Mouse (Mus musculus) CH12.LX (cell line): ENCODE results near the gene Pgp. TPM values are rescaled to one million over a fixed set of nuclear protein-coding genes. Genes with fewer than 3 reads are reported as not detected.

Experiments used
- DNase-seq: peaks from one replicate; pipeline ENCODE4 v3.0.0-alpha.2; 2013; ENCODE audit errors: extremely low read depth
- H3K27ac ChIP-seq: 2 replicates; pipeline ENCODE4 v1.5.1; 2012; ENCODE audit warnings: low read depth, mild to moderate bottlenecking, control low read depth, moderate library complexity; ENCODE audit not compliant: insufficient read depth
- H3K27me3 ChIP-seq: replicated peaks from 2 replicates; pipeline ENCODE3; 2012; ENCODE audit warnings: inconsistent platforms
- H3K36me3 ChIP-seq, 2 experiments: replicated peaks in 1 of 2; 2 replicates each; pipeline versions ENCODE3 to v1.6.1; 2012; ENCODE audit warnings: inconsistent platforms in 1 of 2, low read length in 1 of 2, mild to moderate bottlenecking in 1 of 2, mixed read lengths in 1 of 2, moderate library complexity in 1 of 2; ENCODE audit not compliant: control insufficient read depth in 1 of 2, insufficient read depth in 1 of 2
- H3K4me1 ChIP-seq, 2 experiments: 2 replicates each; pipeline ENCODE4 v1.6.1; 2012; ENCODE audit warnings: inconsistent platforms in 1 of 2, moderate library complexity in 1 of 2; ENCODE audit not compliant: insufficient read depth in 2 of 2, control insufficient read depth in 1 of 2
- H3K4me2 ChIP-seq: 2 replicates; pipeline ENCODE4 v1.6.1; 2012; ENCODE audit warnings: low read depth, mild to moderate bottlenecking, control low read depth; ENCODE audit not compliant: poor library complexity, insufficient read depth, severe bottlenecking
- H3K4me3 ChIP-seq, 3 experiments: fragments of 150-350 bp in 1 of 3; sonication (generic) in 1 of 3; replicated peaks in 1 of 3; 2 replicates each; pipeline versions ENCODE3 to v1.5.1; 2011 to 2012; ENCODE audit warnings: low read depth in 2 of 3, low read length in 2 of 3, mild to moderate bottlenecking in 2 of 3, moderate library complexity in 2 of 3, control low read depth in 1 of 3, improper control_type of control experiment in 1 of 3, inconsistent platforms in 1 of 3, mixed read lengths in 1 of 3; ENCODE audit not compliant: poor library complexity in 1 of 3
- H3K79me2 ChIP-seq: replicated peaks from 2 replicates; pipeline ENCODE4 v1.6.1; 2012; ENCODE audit warnings: mild to moderate bottlenecking, moderate library complexity; ENCODE audit not compliant: control insufficient read depth, poor library complexity, insufficient read depth, severe bottlenecking; ENCODE audit errors: extremely low read depth
- H3K9ac ChIP-seq: 2 replicates; pipeline ENCODE4 v1.6.1; 2012; ENCODE audit warnings: low read depth, mild to moderate bottlenecking, control low read depth, moderate library complexity; ENCODE audit not compliant: insufficient read depth
- H3K9me3 ChIP-seq: replicated peaks from 2 replicates; pipeline ENCODE3; 2012; ENCODE audit warnings: low read length, inconsistent platforms, mixed read lengths
- CHD1 ChIP-seq: IDR thresholded peaks from 2 replicates; pipeline ENCODE4 v1.6.1; 2012; ENCODE audit warnings: low read depth, low read length, improper control_type of control experiment, inconsistent platforms
- CHD2 ChIP-seq: IDR thresholded peaks from 2 replicates; pipeline ENCODE4 v1.6.1; 2011; ENCODE audit warnings: low read length, improper control_type of control experiment
- CTCF ChIP-seq, 2 experiments: IDR thresholded peaks in 1 of 2; conservative IDR thresholded peaks in 1 of 2; 2 replicates each; pipeline ENCODE4 v1.5.1; 2011 to 2012; ENCODE audit warnings: low read depth in 2 of 2, low read length in 2 of 2, improper control_type of control experiment in 1 of 2, inconsistent platforms in 1 of 2, mild to moderate bottlenecking in 1 of 2, moderate library complexity in 1 of 2
- E2F4 ChIP-seq: IDR thresholded peaks from 2 replicates; pipeline ENCODE4 v1.6.1; 2011; ENCODE audit warnings: low read depth, low read length, improper control_type of control experiment; ENCODE audit not compliant: insufficient replicate concordance
- ELF1 ChIP-seq: IDR thresholded peaks from 2 replicates; pipeline ENCODE4 v1.6.1; 2014; ENCODE audit warnings: low read depth, mild to moderate bottlenecking, inconsistent platforms, low read length, improper control_type of control experiment
- ETS1 ChIP-seq: conservative IDR thresholded peaks from 2 replicates; pipeline ENCODE4 v1.6.1; 2012; ENCODE audit warnings: low read depth, mild to moderate bottlenecking, inconsistent platforms, low read length, improper control_type of control experiment, moderate library complexity
- HCFC1 ChIP-seq: IDR thresholded peaks from 2 replicates; pipeline ENCODE4 v1.6.1; 2012; ENCODE audit warnings: low read depth, mild to moderate bottlenecking, inconsistent platforms, low read length, improper control_type of control experiment
- IRF4 ChIP-seq: IDR thresholded peaks from 2 replicates; pipeline ENCODE4 v1.6.1; 2014; ENCODE audit warnings: low read depth, mild to moderate bottlenecking, inconsistent platforms, low read length, improper control_type of control experiment
- JUND ChIP-seq: conservative IDR thresholded peaks from 2 replicates; pipeline ENCODE4 v1.6.1; 2011; ENCODE audit warnings: low read depth, low read length, improper control_type of control experiment
- KAT2A ChIP-seq: IDR thresholded peaks from 2 replicates; pipeline ENCODE4 v1.6.1; 2012; ENCODE audit warnings: low read length, improper control_type of control experiment, inconsistent platforms; ENCODE audit not compliant: insufficient replicate concordance
- MAFK ChIP-seq: IDR thresholded peaks from 2 replicates; pipeline ENCODE4 v1.6.1; 2011; ENCODE audit warnings: low read length, improper control_type of control experiment; ENCODE audit not compliant: insufficient replicate concordance
- MAZ ChIP-seq: IDR thresholded peaks from 2 replicates; pipeline ENCODE4 v1.6.1; 2012; ENCODE audit warnings: low read depth, mild to moderate bottlenecking, inconsistent platforms, low read length, improper control_type of control experiment, moderate library complexity
- MEF2A ChIP-seq: IDR thresholded peaks from 2 replicates; pipeline ENCODE4 v1.6.1; 2014; ENCODE audit warnings: low read depth, mild to moderate bottlenecking, inconsistent platforms, low read length, improper control_type of control experiment, borderline replicate concordance
- MXI1 ChIP-seq: IDR thresholded peaks from 2 replicates; pipeline ENCODE4 v1.6.1; 2011; ENCODE audit warnings: mild to moderate bottlenecking, low read depth, low read length, improper control_type of control experiment
- MYC ChIP-seq: IDR thresholded peaks from 2 replicates; pipeline ENCODE4 v1.6.1; 2011; ENCODE audit warnings: low read depth, mild to moderate bottlenecking, improper control_type of control experiment, low read length
- NRF1 ChIP-seq: IDR thresholded peaks from 2 replicates; pipeline ENCODE4 v1.6.1; 2014; ENCODE audit warnings: low read depth, mild to moderate bottlenecking, inconsistent platforms, low read length, improper control_type of control experiment, moderate library complexity
- PAX5 ChIP-seq: IDR thresholded peaks from 2 replicates; pipeline ENCODE4 v1.6.1; 2012; ENCODE audit warnings: low read length, inconsistent platforms, mixed read lengths
- POLR2A ChIP-seq: IDR thresholded peaks from 2 replicates; pipeline ENCODE4 v1.6.1; 2011; ENCODE audit warnings: low read depth, mild to moderate bottlenecking, improper control_type of control experiment, low read length
- RAD21 ChIP-seq: IDR thresholded peaks from 2 replicates; pipeline ENCODE4 v1.6.1; 2011; ENCODE audit warnings: low read depth, mild to moderate bottlenecking, low read length, improper control_type of control experiment, moderate library complexity
- RCOR1 ChIP-seq: conservative IDR thresholded peaks from 2 replicates; pipeline ENCODE4 v1.6.1; 2012; ENCODE audit warnings: low read depth, mild to moderate bottlenecking, inconsistent platforms, low read length, improper control_type of control experiment
- SIN3A ChIP-seq: IDR thresholded peaks from 2 replicates; pipeline ENCODE4 v1.6.1; 2012; ENCODE audit warnings: low read length, improper control_type of control experiment, inconsistent platforms
- TCF12 ChIP-seq: IDR thresholded peaks from 2 replicates; pipeline ENCODE4 v1.6.1; 2014; ENCODE audit warnings: low read depth, mild to moderate bottlenecking, inconsistent platforms, low read length, improper control_type of control experiment
- USF1 ChIP-seq: IDR thresholded peaks from 2 replicates; pipeline ENCODE4 v1.6.1; 2014; ENCODE audit warnings: low read depth, mild to moderate bottlenecking, inconsistent platforms, low read length, improper control_type of control experiment
- ZMIZ1 ChIP-seq: IDR thresholded peaks from 2 replicates; pipeline ENCODE4 v1.6.1; 2012; ENCODE audit warnings: low read depth, mild to moderate bottlenecking, inconsistent platforms, low read length, improper control_type of control experiment
- dilution Hi-C: fragments of 300-500 bp; cut with MboI; formaldehyde crosslinking; loops from 2 replicates; pipeline ENCODE4 v1.14.3; 2020; ENCODE audit warnings: low sequenced_read_pairs; ENCODE audit not compliant: extremely low pct_unique_long_range_greater_than_20kb, extremely low pct_ligation_motif_present
- in situ Hi-C: fragments of 300-500 bp; cut with MboI; formaldehyde crosslinking; loops from 3 replicates; pipeline ENCODE4 v1.14.3; 2019; ENCODE audit warnings: low sequenced_read_pairs, low pct_ligation_motif_present, low pct_unique_long_range_greater_than_20kb, mixed read lengths
- polyA plus RNA-seq: library from polyadenylated mRNA; unstranded; fragments of >175 nt; gene quantifications from 2 replicates; pipeline ENCODE4 v1.2.1, GENCODE M21; 2012; ENCODE audit warnings: low read depth; ENCODE audit not compliant: insufficient read length
- total RNA-seq, 2 experiments: library from RNA; depleted of rRNA; stranded (reverse); fragments of 300-350 nt in 1 of 2; fragments of >200 nt in 1 of 2; gene quantifications; 2 replicates each; pipeline ENCODE4 v1.2.3; 2012 to 2014

The Pgp gene
- total and polyA plus RNA-seq, 3 experiments, result 14.2 to 41.8 (median 41.6) TPM

GRCm38 (mm10) chr17:24475586-24475985 is 5.4 kb downstream of the Pgp start:
- Histone ChIP-seq H3K27me3 (no peaks in the 10 kb centered on the region), H3K4me1 (peaks cover 12 to 37% of the 10 kb centered on the region in 2 experiments; a peak in 3 of 4 replicates), H3K27ac (no peak overlapping the region), H3K79me2 (peaks cover 7% of the 10 kb centered on the region; the same call in 1 of the 2 replicates), H3K9ac (no peak overlapping the region), H3K4me3 (no peak overlapping the region), H3K4me2 (no peak overlapping the region), H3K9me3 (no peaks in the 10 kb centered on the region), H3K36me3 (peaks cover 39 to 62% of the 10 kb centered on the region in 2 experiments)
- in situ Hi-C loops (loop anchor here (5.0 kb wide), 1 partner anchor 57 kb away; the partner anchor contains the start of gene Rab26), dilution Hi-C loops (no loop called here)
- no peak for DNase-seq
- no peak for TF ChIP-seq CHD2
- TF ChIP-seq JUND, result no peak
- TF ChIP-seq SIN3A, result no peak
- no peak for TF ChIP-seq MXI1
- TF ChIP-seq CHD1, result no peak
- TF ChIP-seq RCOR1, result no peak
- no peak for TF ChIP-seq NRF1
- no peak for TF ChIP-seq E2F4
- TF ChIP-seq PAX5, result no peak
- TF ChIP-seq POLR2A, result no peak
- TF ChIP-seq IRF4, result no peak
- TF ChIP-seq MYC, result no peak

- peaks cover 12 to 38% of the 10 kb centered on the region in 2 experiments; a peak in 3 of 4 replicates for H3K4me1 ChIP-seq
- in situ Hi-C loops (loop anchor here (5.0 kb wide), 1 partner anchor 56 kb away; the partner anchor contains the start of gene Rab26), dilution Hi-C loops (no loop called here)
- no peak overlapping the region for H3K4me3 ChIP-seq
- no peak overlapping the region for H3K4me2 ChIP-seq
- H3K9ac ChIP-seq, result no peak overlapping the region
- no peak for DNase-seq
- H3K9me3 ChIP-seq, result no peaks in the 10 kb centered on the region
- no peaks in the 10 kb centered on the region for H3K27me3 ChIP-seq
- H3K27ac ChIP-seq, result no peak overlapping the region
- TF ChIP-seq TCF12 (no peak), RCOR1 (no peak), ZMIZ1 (no peak), ELF1 (no peak), CHD2 (no peak), USF1 (no peak), MYC (no peak), ETS1 (no peak), MXI1 (no peak), JUND (no peak), MAFK (no peak), SIN3A (no peak), CHD1 (no peak), MAZ (no peak), RAD21 (no peak), CTCF (conservative IDR thresholded peaks at IDR 0.05 in 1 of 2, IDR thresholded peaks at IDR 0.05 in 1 of 2; ENCODE audit: low read depth in 2 of 2, low read length in 2 of 2) (no peak), KAT2A (no peak), HCFC1 (no peak), MEF2A (no peak)
- H3K79me2 ChIP-seq, result peaks cover 2% of the 10 kb centered on the region; the same call in 1 of the 2 replicates
- peaks cover 39 to 62% of the 10 kb centered on the region in 2 experiments for H3K36me3 ChIP-seq
Observed at GRCm38 (mm10) chr17:24476022-24476776, 6.0 kb downstream of the Pgp start.
